Mouse (Mus musculus) spleen, postnatal 36 days (tissue): ENCODE data around the gene Arnt2.

Experiments
- DNase-seq, 2 experiments: peaks; one replicate each; pipeline ENCODE4 v3.0.0; 2022; ENCODE audit warnings: low spot score in 2 of 2, mixed read lengths in 1 of 2

Gene Arnt2

DNA sequence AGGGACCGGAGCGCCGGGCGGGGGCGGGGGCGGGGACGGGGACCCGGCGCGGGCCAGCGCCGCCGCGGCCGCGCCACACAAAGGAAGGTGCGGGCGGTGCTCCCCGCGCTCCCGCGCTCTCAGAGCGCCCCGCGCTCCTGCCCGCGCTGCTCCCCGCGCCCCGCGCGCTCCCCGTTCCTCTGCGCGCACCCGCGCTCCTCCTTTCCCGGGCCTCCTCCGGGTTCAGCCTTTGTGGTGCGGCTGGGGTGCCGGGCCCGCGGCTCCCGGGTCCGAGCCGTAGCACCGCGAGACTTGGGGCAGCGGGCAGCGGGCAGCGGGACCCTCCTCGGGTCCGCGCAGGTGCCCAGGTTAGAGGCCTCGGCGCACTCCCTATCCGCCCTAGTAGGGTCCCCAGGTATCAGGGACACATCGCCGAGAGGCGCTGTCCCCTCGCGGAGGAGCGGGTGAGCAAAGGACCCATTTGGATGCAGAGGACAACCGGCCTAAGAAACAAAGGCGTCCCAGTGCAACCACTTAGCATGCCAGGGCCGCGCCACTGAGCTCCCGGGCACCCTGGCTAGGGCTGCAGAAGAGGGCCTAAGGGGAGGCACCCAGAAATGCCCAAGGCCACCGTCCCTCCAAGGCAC, at the start of gene Arnt2:
Arnt2 (minus strand) TSS at position 281 of the 626 bp plus-strand sequence.
- no peak for DNase-seq

DNA sequence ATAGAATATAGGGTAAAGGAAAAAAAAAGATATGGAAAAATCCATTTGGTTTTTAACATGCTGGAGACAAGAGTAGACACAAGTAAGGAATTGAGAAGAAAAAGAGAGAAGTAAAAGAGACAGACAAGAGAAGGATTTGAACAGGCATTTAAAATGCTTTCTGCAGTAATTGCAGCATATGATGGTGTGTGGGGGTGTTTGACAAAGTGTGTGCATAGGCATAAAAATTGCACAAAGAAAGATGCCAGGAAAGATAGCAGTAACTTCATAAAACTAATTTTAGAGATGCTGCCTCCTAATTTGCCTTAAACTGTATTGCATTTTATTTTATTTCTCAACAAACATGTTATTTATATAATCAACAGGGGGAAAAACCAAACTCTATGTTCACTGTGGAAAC, 41.7 kb upstream of the Arnt2 start:
- DNase-seq, result no peak

DNA sequence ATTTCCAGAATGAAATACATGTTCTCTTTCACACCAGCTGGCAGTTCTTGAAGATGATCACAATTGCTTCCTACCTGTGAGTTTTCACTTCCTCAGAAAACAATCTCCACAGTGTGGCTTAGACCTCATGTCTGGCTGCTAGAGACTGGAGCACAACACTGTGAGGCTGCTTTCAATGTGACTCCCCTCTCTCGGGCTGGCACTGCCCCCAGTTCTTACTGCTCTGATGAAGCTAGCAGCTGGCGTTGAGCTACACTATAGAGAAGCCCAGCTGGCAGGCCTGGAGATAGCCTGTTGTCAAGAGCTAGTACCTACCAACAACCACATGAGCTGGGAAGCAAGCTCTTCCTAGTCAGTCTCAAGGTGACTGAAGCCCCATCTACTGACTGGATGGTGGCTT, 39.1 kb upstream of the Arnt2 start:
- DNase-seq, result no peak

DNA sequence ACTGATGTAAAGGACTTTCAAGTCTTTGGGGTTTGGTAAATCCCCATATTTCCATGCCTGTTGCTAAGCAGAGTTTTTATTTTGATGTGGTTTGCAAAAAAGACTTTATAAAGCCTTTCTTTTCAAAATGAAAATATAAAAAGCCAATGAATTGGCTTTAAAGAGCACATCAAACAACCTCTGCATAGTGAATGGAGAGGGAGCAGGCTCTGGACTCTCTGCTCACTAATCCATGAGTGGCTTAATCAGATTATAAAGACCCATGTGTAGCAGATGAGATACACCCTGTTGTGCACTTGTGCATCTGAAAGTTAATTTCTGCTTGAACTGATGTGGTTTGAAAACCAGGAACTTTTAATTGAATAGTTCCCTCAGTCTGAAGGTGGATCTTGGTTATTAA, 38.5 kb upstream of the Arnt2 start:
- no peak for DNase-seq

DNA sequence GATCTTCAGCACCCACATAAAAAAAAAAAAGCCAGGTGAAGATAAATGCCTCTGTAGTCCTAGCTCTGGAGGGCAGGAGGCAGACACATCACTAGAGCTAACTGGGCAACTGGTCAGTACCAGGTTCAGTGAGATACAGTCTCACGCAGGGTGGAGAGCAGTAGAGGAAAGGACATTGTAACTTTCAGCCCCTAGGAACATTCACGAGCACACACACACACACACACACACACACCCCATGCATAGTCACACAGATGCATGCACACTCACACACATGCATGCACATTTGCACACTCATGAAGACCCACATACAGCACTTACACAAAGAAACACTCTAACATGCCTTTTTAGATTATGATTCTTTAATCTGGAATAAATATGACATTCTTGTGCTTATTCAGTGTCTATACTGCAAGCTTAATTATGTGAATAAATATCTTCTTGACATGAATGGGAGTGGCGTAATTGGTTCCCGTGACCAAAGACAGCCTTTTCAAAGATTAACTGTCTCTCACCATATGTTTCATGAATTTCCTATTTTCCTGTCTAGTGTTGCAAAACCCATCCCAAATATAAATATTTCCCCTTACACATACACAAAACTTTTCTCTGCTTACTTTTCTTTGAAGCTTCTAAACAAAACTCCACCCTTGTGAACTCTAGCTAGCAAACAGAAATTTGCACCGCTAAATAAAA, 37.9 kb upstream of the Arnt2 start:
- no peak for DNase-seq

DNA sequence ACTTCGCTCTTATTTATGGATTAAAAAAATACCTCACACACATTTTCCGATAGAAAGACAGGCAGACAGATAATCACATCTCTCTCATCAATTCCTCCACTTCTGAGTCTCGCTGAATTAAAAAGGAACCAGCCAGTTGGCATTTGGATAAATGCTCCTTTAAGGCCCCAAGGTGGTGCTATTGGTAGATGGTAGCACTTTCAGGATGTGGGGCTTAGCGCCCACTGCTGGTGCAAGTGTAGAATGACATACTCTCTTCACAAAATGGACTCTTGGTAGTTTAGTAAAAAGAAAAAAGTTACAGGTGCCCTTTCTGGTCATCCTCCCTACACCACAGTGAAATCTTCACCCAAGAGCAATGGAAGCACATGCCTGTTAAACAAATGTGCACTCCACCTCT, 37.1 kb upstream of the Arnt2 start:
- peak in 1 of 2 experiments; percentile 1 for DNase-seq

DNA sequence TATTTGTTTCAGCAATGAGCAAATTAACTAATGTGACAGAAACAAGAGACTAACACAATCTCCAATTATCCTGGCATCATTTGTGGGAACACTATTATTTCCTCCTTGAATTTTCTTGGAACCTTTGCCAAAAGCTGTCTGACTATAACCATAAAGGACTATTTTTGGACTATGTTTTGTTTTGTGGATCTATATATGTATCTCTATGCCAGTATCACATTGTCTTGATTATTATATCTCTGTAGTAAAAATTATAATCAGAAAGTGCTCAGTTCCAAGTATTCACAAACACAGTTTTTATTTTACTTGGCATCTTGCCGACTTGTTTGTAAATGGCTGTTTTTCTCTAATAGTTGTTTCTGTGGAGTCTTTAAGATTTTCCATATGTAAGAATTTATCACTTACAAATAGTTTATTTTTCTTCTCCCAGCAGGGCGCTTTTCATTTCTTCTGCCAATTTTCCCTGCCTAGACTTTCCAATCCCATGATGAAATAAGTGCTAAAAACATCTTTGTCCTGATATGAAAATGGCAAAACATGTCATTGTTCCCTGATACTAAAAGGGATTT, 32.5 kb upstream of the Arnt2 start:
- DNase-seq, result no peak

DNA sequence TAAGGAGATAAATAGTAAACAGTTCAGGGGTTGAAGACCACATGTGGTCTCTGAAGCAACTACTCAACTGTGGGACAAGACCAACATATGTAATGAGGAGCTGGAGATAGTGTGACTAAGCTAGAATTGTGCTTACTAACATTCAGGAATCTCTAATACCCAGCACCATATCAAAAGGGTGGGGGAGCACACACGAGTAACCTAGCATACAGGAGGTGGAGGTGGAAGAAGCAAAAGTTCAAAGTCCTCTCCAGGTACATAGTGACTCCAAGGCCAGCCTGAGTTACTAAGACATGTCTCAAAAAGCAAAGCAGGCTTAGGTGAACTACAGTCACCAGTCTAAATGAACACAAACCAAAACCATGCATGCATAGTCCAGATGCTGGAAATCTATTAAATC, 29.6 kb upstream of the Arnt2 start:
- no peak for DNase-seq

DNA sequence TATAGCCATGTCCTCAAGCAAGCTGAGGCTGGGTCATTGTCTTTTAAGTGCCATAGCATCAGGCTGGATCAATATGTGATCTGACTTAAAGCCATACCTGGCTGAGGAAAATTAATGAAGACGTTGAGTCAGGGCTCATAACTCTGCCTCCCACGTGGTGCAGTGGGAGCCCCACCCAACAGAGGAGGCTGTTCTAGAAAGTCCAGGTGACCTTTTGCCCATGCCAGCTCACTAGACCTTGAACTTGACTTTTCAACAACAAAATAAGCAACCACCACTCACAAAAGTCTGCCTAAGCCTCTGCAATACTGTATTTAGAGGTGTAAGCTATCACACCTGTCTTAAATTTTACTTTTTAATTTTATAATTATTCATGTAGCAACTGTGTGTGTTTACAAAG, 24.9 kb upstream of the Arnt2 start:
- no peak for DNase-seq

DNA sequence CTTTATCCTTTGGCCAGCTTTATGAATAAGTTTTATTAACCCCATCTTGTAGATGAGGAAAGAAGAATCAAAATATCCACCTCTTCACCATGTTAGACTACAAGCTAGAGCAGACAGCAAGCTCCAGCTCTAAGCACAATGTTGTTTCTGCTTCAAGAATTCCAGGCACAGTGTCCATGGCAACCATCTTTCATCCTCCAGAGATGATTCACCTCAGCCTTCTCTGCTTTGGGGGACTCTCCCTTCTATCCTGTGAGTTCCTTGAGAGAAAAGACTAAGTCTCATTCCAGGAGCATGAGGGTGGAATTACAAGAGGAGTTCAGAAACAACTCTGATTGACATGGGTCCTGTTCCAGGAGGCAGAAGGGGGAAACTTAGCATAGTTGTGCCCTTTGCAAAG, 22.2 kb upstream of the Arnt2 start:
- DNase-seq, result no peak

DNA sequence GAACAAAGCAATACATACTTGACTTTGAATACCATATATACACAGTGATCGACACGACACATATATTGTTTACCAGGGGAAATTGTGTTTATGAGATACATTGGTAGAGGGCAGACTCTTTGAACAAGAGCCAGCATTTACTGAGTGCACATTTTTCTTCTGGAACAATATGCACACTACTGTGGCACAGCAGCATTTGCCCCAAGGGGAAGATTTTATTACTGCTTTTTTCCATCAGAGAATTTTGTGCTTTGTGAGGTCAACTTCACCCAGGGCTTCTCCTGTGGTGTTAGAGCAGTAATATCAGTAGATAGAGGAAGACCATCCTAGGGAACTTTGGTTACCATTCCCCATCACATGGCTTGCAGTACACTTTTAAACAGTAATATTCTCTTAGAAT, 17.2 kb upstream of the Arnt2 start:
- DNase-seq, result no peak

DNA sequence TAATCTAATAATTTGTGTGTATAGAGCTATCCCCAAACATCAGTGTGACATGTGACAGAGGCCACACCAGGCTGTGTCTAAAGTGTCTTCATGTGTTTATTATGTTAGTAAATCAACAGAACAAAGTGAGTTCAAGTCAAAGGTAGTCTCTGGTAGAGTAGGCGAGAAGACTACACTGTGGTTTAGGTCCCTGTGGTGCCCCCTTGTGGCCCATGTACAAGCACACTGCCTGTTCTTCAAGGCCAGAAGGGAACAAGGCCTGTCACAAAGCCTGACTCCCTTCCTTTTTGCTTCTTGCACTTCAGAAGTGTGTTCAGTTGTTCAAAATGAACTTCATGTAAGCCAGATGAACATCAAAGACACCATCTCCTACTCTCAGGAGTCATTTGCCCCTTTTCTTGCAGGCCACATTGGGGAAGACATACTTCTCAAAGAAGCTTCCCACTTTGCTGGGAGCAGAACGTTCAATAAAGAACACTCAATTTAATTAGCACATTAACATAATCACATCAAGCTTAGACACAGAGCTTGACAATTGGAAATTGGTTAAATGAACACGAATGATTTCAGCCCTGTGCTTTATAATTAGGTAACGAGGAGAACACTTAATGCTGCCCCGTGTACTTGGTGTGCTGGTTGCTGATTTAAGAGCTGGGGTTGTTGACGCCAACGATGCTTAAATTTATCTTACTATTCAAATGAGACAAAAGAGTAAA, 14.9 kb upstream of the Arnt2 start:
- no peak for DNase-seq

DNA sequence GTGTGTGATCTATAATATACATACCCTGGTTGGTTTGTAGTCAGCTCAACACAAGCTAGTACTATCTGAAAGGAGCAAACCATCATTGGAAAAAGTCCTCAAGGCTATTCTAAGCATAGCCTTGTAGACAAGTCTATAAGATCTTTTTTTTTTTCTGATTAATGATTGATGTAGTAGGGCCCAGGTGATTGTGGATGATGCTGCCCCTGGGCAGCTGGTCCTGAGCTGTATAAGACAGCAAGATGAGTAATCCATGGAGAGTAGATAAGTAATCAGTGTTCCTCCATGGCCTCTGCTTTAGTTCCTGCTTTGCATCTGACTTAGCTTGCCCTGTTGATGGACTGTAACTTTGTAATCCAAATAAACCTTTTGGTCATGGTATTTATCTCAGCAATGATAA, 11.8 kb upstream of the Arnt2 start:
- no peak for DNase-seq

DNA sequence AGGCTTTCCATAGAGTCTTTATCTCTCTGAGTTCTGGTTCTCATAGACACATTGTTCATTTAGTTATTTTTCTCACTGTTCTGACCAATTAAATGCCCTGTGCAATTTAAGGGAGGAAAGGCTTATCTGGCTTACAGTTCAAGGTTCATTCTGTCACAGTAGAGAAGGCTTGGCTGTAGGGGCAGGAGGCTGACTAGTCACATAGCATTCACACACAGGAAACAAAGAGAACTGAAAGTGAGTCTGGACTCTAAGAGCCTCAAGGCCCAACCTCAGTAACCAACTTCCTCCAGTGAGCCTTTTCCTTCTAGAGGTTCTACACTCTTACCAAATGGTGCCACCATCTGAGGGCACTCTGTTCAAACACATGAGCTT, 11.3 kb upstream of the Arnt2 start:
- no peak for DNase-seq

DNA sequence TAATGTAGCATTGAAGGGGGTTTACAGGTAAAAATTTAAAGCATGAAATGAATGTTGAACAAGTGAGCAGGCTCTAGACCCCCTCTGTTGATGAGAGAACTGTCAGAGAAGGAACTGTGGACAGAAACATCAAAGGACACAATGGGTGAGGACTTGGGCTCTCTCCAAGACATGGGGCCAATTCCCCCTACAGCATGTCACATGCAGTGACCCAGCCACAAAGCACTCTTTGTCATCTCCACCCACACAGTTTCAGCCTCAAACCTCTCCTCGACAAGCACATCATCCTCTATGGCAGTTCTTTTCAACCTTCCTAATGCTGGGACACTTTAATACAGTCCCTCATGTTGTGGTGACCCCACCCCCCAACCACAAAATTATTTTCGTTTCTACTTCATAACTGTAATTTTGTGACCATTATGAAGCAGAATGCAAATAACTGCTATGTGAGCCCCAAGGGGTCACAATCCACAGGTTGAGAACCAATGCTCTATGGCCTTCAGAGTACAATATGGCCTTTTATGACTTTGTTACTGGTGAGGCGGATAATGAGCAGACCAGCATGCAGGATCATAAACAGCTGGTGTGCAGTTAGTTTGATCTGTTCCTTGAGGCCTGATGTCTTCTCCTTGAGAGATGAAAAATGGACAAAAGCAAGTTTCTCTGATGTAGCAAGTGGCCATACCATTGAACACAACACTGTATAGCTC, 10.8 kb upstream of the Arnt2 start:
- no peak for DNase-seq

DNA sequence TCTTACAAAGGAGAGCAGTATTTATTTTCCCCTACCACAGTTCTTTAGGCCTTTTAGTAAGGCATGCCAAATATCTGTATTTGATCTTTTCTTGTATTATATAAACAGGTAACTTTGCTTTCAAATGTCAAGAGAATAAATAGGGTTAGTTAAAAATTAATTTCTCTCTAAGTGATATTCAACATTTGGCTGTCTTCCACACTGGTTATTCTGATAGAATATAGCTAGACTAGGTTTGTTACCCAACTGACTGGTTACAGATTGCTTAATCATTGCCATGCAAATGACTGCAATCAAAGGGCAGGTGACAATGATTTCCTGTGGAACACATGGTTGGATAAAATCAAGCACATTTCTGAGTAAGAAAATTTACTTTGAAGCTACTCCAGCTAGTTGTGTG, 7.5 kb upstream of the Arnt2 start:
- no peak for DNase-seq

DNA sequence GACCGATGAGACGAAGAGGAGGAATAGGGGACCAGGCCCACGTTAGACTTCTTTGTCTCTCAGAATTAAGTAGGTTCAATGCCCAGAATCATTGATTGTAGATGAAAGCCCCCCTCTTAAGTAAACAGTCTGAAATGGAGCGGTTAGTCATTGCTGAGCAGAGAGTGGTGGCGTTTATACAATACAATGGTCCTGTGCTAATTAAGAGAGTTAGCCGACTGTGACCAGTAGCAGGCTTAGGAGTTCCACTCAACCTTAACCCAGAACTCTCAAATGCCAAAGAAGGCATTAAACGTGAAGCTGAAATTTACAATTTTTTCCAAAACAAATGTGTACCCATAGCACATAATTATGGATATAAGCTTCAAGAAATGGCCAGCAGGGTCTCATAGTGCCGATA, 2.6 kb upstream of the Arnt2 start:
- no peak for DNase-seq

DNA sequence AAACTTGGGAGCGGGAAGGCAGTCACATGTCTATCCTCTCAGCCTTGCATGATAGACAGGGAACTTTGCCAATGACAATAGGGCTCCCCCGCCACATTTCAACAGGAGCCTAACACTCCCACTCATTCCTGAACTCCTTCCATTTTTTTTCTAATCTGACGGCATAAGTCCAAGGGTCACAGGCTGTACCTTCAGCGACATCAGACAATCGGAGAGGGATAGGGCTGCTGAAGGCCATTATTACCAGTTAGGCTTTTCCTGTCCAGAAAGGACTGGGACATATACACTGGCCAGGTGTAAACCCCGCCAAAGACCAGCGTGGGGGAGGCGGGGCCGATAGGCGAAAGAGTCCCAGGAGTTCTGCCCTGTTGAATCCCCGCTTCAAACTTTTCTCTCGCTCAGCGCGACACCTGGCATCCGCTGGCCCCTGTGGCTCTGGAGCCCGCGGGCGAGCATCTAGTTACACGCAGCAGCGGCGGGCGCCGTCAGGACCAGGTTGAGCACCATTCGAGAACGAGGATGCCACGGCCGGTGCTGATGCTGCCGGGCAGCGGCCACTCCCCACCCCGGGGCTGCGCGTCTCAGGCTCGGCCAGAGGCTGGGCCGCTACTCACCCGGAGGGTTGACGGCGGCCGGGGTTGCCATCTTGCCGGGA, 608 bp downstream of the Arnt2 start:
- no peak for DNase-seq

DNA sequence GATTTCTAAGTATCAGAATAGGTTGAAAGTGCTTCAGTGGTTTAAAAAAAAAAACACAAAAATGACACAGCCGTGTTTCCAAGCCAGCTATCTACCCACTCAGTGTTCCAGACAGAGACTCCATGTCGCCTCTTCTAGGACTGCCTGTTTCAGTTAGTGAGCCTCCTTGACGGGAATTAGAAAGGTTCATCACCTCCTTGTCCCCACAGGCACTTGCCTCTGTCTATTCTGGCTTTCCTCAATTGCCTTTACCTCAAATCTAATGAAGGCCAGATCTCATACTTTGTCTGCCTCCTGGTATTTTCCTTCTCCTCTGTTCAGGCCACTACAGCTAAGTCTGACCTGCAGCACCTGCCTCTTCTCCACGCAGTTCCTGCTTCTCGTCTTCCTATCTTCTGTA, 1.7 kb downstream of the Arnt2 start:
- DNase-seq, result no peak

DNA sequence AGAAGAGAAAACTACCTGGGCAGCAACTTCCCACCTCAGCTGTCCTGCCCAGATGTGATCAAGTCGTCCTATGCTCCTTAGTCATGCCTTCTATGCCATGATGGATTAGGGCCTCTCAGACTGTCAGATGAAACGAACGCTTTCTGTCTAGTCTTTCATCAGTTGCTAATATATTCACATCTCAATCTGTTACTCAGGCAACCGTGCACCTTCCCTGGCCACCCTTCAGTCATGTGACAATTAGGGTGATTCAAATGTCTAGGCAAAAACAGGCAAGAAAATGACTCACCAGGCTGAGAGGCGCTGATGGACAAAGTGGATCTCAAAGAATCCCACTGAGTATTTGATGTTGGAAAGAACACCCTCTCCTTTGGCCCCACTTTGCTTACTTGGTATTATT, 6.6 kb downstream of the Arnt2 start:
- no peak for DNase-seq

DNA sequence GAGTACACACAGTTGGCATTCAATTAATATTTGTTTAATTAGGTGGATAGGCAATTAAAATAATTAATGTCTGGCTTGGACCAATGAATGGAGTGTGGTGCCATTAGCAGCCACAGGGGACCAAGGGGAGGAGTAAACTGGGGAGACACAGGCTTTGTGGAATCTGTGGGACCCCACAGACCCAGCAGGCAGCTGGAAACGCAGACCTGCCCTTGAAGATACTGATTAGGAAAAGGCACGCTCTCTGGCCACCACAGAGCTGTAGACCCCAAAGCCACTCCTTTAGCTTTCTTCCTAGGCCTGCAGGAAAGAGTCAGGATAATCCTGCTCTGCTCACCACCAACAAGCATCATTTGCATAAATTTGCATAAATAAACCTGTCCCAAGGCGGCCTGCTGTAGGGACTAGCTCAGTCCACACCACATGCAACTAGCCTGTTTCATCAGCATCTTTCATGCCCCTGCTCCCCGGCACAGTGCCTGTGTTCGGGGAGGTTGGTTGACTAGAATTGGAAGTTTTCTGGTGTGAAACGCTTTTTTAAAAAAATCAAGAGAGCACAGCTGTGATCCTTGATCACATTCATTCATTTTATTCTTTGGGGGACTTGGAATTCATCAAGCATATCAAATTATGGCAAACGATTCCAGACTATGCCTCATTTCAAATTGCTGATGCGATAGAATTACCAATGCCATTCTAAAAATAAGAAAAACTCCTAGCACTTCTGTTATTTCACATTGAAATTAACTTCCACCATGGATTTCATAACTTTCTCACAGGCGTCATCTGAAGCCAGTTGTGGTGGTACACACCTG, 8.1 kb downstream of the Arnt2 start:
- DNase-seq, result no peak
